In the genomic region with DNA sequence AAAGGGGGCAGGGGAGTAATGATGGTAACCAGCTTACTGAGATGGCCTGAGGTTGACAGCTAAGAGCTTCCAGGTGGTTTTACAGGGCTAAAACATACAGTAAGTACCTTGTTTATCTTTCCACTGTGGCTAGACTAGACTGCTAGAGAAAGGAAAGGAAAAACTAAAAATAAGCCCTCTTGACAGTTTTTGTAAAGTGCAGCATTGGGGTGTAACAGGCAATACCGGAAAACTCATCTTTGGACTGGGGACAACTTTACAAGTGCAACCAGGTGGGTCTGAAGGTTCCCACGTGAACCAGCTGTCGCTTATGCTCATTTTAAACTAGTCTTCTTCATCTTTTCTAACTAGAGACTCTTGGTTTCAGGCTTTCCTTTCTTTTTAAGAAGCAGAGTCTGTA, we compare ENCODE assay signal across 16 mouse cellular contexts.
A peak's percentile ranks its signal among the peaks of the same experiment; 100 is the strongest.
DNase-seq lines count a peak whose midpoint lies in the region; ATAC-seq and TF ChIP-seq lines count a peak whose summit lies in the region.
"Had no signal": no experiment of that assay in that cellular context is flagged by ENCODE, and none has a peak within 500 bp of the region (broad histone marks: within the 10 kb centered on the region; RNA-seq: fewer than 3 reads in every experiment).

No protein-coding gene starts in this region.

- DNase-seq in gastrocnemius, adult 2 months, result no peak
- DNase-seq in gastrocnemius, postnatal 10 days, result no peak
- no peak for DNase-seq in stomach, postnatal 0 days (ENCODE audit: low spot score)
- no peak for DNase-seq in urinary bladder, adult 18-20 months (ENCODE audit: low spot score in 2 of 2)
- DNase-seq: kidney, adult 9 months; layer of hippocampus, postnatal 36 days; lung, postnatal 4 days; right cerebral cortex, postnatal 25 days had no signal

- no peaks in the 10 kb centered on the region for H3K27me3 ChIP-seq in hindbrain, embryonic 16.5 days (replicated peaks; ENCODE audit: control insufficient read depth, insufficient read depth, low read length)
- no peaks in the 10 kb centered on the region for H3K27me3 ChIP-seq in hindbrain, embryonic 13.5 days
- H3K27me3 ChIP-seq in stomach, embryonic 14.5 days (ENCODE audit: control insufficient read depth, insufficient read depth, low read length), result no peaks in the 10 kb centered on the region
- H3K27me3 ChIP-seq in stomach, postnatal 0 days (ENCODE audit: control insufficient read depth, insufficient read depth, low read length), result no peaks in the 10 kb centered on the region
- H3K27me3 ChIP-seq in small intestine, adult 2 months (ENCODE audit: control insufficient read depth, insufficient read depth, low read length), result no peaks in the 10 kb centered on the region
- H3K27me3 ChIP-seq: forebrain, embryonic 15.5 days; midbrain, embryonic 12.5 days had no signal

- 96% methylated on average over 3 of the region's 3 CpGs for WGBS in hindbrain, embryonic 16.5 days
- WGBS in hindbrain, embryonic 13.5 days, result 94% methylated on average over 3 of the region's 3 CpGs
- 50% methylated on average over 3 of the region's 3 CpGs for WGBS in stomach, embryonic 14.5 days
- 45% methylated on average over 3 of the region's 3 CpGs for WGBS in stomach, postnatal 0 days
- WGBS in small intestine, adult 2 months, result 69% methylated on average over 3 of the region's 3 CpGs

- H3K4me1 ChIP-seq in hindbrain, embryonic 16.5 days (ENCODE audit: control insufficient read depth, insufficient read depth, low read depth, low read length), result peaks cover 19% of the 10 kb centered on the region
- peaks cover 53% of the 10 kb centered on the region for H3K4me1 ChIP-seq in hindbrain, embryonic 13.5 days (replicated peaks)
- H3K4me1 ChIP-seq in stomach, embryonic 14.5 days (ENCODE audit: control insufficient read depth, insufficient read depth, low read length), result peaks cover 10% of the 10 kb centered on the region
- no peaks in the 10 kb centered on the region; the same call in 1 of the 2 replicates for H3K4me1 ChIP-seq in stomach, postnatal 0 days (replicated peaks; ENCODE audit: control insufficient read depth, insufficient read depth)
- H3K4me1 ChIP-seq in small intestine, adult 2 months (ENCODE audit: control insufficient read depth, insufficient read depth, insufficient read length, low read length), result no peaks in the 10 kb centered on the region; the same call in 1 of the 2 replicates

- H3K36me3 ChIP-seq in hindbrain, embryonic 16.5 days (ENCODE audit: control insufficient read depth, insufficient read depth, low read length), result no peaks in the 10 kb centered on the region
- no peaks in the 10 kb centered on the region for H3K36me3 ChIP-seq in hindbrain, embryonic 13.5 days
- no peaks in the 10 kb centered on the region for H3K36me3 ChIP-seq in stomach, embryonic 14.5 days (ENCODE audit: control insufficient read depth, insufficient read depth, low read length)
- H3K36me3 ChIP-seq in stomach, postnatal 0 days (ENCODE audit: control insufficient read depth, insufficient read depth, low read length), result no peaks in the 10 kb centered on the region
- no peaks in the 10 kb centered on the region for H3K36me3 ChIP-seq in small intestine, adult 2 months (ENCODE audit: control insufficient read depth, insufficient read depth, low read length)
- H3K36me3 ChIP-seq: forebrain, embryonic 15.5 days; midbrain, embryonic 12.5 days had no signal

- intact Hi-C loops in gastrocnemius, adult 2 months (cut with DNase I), result no loop called here

- TF ChIP-seq CTCF in gastrocnemius, adult 2 months (IDR thresholded peaks at IDR 0.05), result no peak
- TF ChIP-seq CTCF in stomach, postnatal 0 days (IDR thresholded peaks at IDR 0.05; ENCODE audit: low read depth), result no peak
- TF ChIP-seq CTCF in small intestine, adult 2 months (IDR thresholded peaks at IDR 0.05; ENCODE audit: extremely low read depth, insufficient read length, insufficient replicate concordance, low read depth, low read length), result no peak

- no peak for ATAC-seq in hindbrain, embryonic 16.5 days
- ATAC-seq in hindbrain, embryonic 13.5 days (ENCODE audit: low FRiP score), result no peak
- no peak for ATAC-seq in stomach, embryonic 14.5 days (ENCODE audit: insufficient number of reproducible peaks, insufficient read depth, low FRiP score, low read depth)
- no peak for ATAC-seq in stomach, postnatal 0 days (ENCODE audit: low FRiP score, low TSS enrichment)
- ATAC-seq: forebrain, embryonic 15.5 days had no signal

- H3K4me2 ChIP-seq in hindbrain, embryonic 16.5 days (ENCODE audit: low read length), result no peak overlapping the region
- H3K4me2 ChIP-seq in hindbrain, embryonic 13.5 days, result no peak overlapping the region
- H3K4me2 ChIP-seq in stomach, embryonic 14.5 days (replicated peaks; ENCODE audit: low read depth, low read length), result no peak overlapping the region
- no peak overlapping the region for H3K4me2 ChIP-seq in stomach, postnatal 0 days (replicated peaks; ENCODE audit: low read depth)
- H3K4me2 ChIP-seq: forebrain, embryonic 15.5 days; liver, embryonic 11.5 days; midbrain, embryonic 12.5 days had no signal

- H3K4me3 ChIP-seq in gastrocnemius, adult 2 months, result peak overlapping the region; percentile 44
- H3K4me3 ChIP-seq in hindbrain, embryonic 16.5 days (ENCODE audit: low read length), result no peak overlapping the region
- no peak overlapping the region for H3K4me3 ChIP-seq in hindbrain, embryonic 13.5 days
- no peak overlapping the region for H3K4me3 ChIP-seq in stomach, embryonic 14.5 days (ENCODE audit: low read depth, low read length)
- no peak overlapping the region for H3K4me3 ChIP-seq in stomach, postnatal 0 days (ENCODE audit: low read depth, low read length)
- no peak overlapping the region for H3K4me3 ChIP-seq in small intestine, adult 2 months (ENCODE audit: low read depth, low read length)
- H3K4me3 ChIP-seq: erythroblast, embryonic 14.5 days; forebrain, embryonic 15.5 days; midbrain, embryonic 12.5 days had no signal

- no peak for TF ChIP-seq EP300 in stomach, postnatal 0 days (optimal IDR thresholded peaks at IDR 0.05)

- H3K27ac ChIP-seq in gastrocnemius, adult 2 months, result peak overlapping the region; percentile 57
- peak overlapping the region; percentile 40; the same call in 1 of the 2 replicates for H3K27ac ChIP-seq in hindbrain, embryonic 16.5 days (ENCODE audit: low read depth, low read length)
- H3K27ac ChIP-seq in hindbrain, embryonic 13.5 days, result no peak overlapping the region
- peak overlapping the region; percentile 49 for H3K27ac ChIP-seq in stomach, embryonic 14.5 days (ENCODE audit: low read length)
- H3K27ac ChIP-seq in stomach, postnatal 0 days (replicated peaks), result no peak overlapping the region
- peak overlapping the region; percentile 63 for H3K27ac ChIP-seq in small intestine, adult 2 months (ENCODE audit: insufficient read depth, low read depth, low read length)
- H3K27ac ChIP-seq: forebrain, embryonic 15.5 days had no signal

- TF ChIP-seq POLR2A in small intestine, adult 2 months (IDR thresholded peaks at IDR 0.05; ENCODE audit: low read depth, low read length), result no peak

- no peaks in the 10 kb centered on the region for H3K9me3 ChIP-seq in hindbrain, embryonic 16.5 days (ENCODE audit: control insufficient read depth, low read length)
- H3K9me3 ChIP-seq in hindbrain, embryonic 13.5 days, result no peaks in the 10 kb centered on the region
- H3K9me3 ChIP-seq in stomach, embryonic 14.5 days (ENCODE audit: control insufficient read depth, low read depth, low read length), result no peaks in the 10 kb centered on the region
- no peaks in the 10 kb centered on the region for H3K9me3 ChIP-seq in stomach, postnatal 0 days (ENCODE audit: control insufficient read depth, low read length)
- H3K9me3 ChIP-seq: forebrain, embryonic 15.5 days; midbrain, embryonic 12.5 days had no signal

- no peak overlapping the region for H3K9ac ChIP-seq in hindbrain, embryonic 16.5 days (ENCODE audit: low read depth, low read length)
- no peak overlapping the region for H3K9ac ChIP-seq in hindbrain, embryonic 13.5 days
- no peak overlapping the region for H3K9ac ChIP-seq in stomach, embryonic 14.5 days (replicated peaks; ENCODE audit: low read depth, low read length)
- no peak overlapping the region for H3K9ac ChIP-seq in stomach, postnatal 0 days (ENCODE audit: low read length)
- H3K9ac ChIP-seq: forebrain, embryonic 15.5 days; midbrain, embryonic 12.5 days had no signal

Comparison
In these comparisons a context has a peak if more than half of its experiments do, and no peak if none do; other contexts are left out.
1. H3K27ac ChIP-seq: peak in gastrocnemius, adult 2 months (single experiment), hindbrain, embryonic 16.5 days (single experiment), stomach, embryonic 14.5 days (single experiment) and small intestine, adult 2 months (single experiment); none in hindbrain, embryonic 13.5 days (single experiment) and stomach, postnatal 0 days (single experiment).